Mouse (Mus musculus) brain, embryonic 18.5 days (tissue): Measurements from ENCODE around the gene Tfb1m.

Experiments
- DNase-seq: peaks from one replicate; pipeline ENCODE4 v3.0.0-alpha.2; 2012; ENCODE audit warnings: low read depth, low spot score

Gene Tfb1m

GRCm38 (mm10) chr17:3514316-3514715, 43.3 kb downstream of the Tfb1m start:
- no peak for DNase-seq

DNA sequence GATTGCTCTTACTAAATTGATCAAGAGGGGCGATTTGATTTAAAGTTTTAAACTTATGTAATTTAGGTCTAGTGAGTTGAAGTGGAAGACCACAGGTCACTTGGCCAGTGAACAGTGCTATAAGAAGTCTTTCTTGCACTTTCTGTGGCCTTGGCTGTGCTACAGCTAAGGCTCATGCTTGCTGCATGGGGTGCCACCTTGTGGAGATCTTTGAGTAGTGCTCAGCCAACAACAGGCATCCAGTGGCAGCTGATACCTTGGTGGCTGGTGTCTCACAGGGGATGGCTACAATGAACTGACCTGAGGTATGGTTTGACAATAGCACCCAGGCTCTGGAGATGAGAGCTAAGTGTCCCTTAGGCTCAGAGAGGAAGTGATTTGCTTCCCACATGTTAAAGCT, 47.7 kb downstream of the Tfb1m start:
- DNase-seq = peak; percentile 34

DNA sequence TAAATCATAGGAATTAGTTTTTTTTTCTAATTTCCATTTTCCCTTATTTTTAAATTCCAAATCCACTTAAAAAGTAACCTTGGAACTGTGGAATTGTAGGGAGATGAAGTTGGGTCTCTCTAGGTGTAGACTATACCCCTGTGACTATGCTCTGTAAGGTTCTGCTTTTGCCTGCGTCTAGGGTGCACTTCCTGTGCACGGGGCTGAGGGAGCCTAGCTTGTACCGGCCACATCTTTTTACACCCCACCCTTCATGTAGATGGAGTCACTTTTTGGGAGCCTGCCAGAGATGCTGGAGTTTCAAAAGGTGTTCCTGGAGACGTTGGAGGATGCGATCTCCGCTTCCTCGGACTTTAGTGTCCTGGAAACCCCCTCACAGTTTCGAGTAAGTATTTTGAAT, 51.1 kb downstream of the Tfb1m start:
- DNase-seq = no peak

DNA sequence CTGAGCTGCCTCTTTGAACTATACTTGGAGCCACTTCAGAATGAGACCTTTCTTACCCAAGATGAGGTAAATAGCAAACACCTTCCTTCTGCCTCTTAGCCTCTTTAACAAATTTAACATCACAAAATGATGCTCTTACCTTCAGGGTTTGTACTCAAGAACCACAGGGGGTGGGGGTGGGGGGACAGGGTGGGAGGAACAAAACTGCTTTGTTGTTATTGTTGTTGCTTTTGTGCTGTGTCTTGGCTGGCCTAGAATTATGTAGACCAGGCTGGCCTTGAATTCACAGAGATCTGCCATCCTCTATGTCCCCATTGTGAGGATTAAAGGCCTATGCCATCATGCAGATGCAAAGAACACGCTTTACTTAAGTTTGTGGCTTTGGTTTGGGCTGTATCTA, 51.9 kb downstream of the Tfb1m start:
- no peak for DNase-seq

DNA sequence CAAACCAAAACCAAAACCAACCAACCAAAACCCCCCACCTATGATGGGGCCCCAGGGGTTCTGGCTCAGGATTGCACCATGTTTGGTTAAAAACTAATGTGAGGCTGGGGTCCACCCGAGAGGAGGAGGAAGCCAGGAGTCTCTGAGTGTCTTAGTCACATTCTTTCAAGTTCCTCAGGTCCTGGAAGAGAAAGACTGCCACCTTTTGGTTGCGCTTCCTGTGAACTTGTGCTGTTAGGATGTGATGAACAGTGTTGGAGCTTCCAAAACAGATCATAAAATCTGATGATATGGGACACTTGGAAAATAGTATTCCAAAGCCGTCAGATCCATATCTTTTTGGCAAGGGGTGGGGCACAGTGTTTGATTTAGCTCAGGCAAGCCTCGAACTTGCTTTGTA, 56.6 kb downstream of the Tfb1m start:
- no peak for DNase-seq

- DNase-seq = no peak
These were observed 57.5 kb downstream of the Tfb1m start for GRCm38 (mm10) chr17:3500076-3500475.

DNA sequence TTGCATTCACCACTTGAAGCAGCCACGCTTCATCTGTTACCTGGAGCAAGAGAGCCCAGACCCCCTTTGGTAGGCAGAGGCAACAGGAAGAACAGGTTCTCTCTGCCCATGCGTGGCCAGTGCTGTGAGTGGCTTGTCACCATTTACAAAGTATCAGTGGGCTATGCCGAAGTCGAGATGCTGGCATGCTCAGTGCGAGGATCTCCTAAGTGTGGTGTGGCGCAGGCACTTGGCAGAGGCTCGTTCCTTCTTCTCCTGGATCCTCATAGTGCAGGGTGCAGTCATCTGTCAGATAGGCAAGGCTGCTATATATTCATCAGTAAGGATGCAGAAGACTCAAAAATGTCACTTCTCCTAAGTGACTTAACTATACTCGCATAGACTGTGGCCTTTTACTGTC, 58.1 kb downstream of the Tfb1m start:
- no peak for DNase-seq

DNA sequence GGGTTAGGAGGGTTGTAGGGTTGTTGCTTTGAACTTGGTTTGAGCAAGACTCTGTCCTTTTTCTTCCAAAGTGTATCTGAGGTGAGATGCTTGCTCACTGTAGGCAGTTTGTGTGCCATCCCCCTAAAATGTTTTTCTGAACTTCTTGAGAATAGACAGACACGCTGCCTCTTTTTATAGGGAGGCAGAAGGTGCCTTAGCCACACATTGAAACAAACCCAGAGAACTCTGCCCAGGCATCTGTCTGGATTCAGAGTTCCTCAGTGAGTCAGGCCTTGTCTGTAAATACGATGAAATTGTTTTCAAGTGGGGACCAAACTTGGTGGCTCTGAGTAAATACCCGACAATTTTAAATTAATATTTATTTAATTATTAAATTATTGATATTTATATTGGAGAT, 59.0 kb downstream of the Tfb1m start:
- no peak for DNase-seq

- no peak for DNase-seq
These were observed 59.5 kb downstream of the Tfb1m start for GRCm38 (mm10) chr17:3498086-3498485.

DNA sequence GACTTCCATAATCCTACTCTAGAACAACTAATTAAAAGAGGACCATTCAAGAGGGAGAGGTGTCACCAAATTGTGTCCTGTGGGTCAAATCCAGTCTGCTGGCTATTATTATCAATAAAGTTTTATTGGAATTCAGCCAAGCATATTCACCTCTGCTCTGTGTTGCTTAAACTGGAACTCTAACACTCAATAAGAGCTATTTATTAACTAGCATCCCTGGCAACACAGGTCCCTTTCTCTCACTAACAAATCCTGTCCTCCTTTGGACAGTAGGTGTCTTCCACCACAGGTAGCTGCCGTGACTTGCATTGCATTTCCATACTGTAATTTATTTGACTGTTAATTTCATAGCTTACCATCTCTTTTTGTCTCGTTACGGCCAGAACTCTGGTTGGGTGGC, 61.5 kb downstream of the Tfb1m start:
- DNase-seq = no peak

DNA sequence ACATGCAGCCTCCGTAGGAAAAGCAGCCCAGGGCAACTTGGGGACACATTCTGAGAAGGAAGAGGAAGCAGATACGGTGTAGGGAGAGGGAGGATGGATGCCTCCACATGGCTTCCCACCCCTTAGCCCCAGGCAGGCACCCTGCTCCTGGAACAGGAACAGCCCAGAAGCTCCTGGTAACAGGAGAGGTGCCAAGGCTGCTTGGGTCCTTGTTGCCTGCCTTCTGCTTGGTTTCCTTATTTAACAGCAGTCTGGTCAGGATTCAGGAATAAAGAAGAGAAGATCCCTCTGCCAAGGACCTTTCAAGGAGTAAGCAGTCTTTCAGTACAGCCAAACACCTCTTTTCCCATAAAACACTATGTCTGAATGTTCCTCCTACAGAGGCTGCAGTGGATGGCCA, 62.0 kb downstream of the Tfb1m start:
- DNase-seq = no peak

DNA sequence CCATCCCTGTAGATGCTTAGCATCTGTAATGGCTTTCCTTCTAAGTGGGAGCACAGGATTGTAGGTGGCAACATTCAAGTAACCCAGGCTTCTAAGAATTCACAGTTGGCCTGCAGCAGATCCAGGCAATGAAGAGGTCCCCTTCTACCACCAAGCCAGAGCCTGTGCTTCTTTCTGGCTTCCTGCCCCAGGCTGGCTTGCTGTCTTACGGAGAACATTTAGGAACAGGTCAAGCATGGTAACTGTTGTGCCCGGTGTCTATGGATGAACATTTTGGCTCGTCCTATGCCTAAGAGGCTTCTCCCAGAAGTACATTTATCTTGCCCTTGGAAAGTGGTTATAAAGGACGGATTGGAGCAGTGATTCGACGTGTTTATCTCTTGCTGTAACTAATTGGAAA, 65.9 kb downstream of the Tfb1m start:
- DNase-seq = no peak

DNA sequence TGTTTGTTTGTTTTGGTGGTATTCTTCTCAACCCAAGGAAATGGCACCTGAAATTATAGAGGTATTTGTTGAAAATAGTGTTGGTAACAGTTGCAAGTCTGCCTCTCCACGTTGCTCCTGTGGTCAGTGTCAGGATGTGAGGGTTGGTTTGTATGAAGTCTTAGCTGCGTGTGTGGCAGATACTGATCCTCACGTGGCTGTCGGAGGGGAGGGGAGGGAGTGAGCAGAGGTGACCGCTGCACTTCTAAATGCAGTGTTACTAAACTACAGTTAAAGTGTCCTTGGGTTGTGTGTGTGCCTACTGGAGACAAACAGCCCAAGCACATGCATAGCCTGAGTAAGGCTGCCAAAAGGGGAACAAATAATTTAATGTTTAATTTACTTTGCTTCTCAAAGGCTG, 66.5 kb downstream of the Tfb1m start:
- DNase-seq = no peak

DNA sequence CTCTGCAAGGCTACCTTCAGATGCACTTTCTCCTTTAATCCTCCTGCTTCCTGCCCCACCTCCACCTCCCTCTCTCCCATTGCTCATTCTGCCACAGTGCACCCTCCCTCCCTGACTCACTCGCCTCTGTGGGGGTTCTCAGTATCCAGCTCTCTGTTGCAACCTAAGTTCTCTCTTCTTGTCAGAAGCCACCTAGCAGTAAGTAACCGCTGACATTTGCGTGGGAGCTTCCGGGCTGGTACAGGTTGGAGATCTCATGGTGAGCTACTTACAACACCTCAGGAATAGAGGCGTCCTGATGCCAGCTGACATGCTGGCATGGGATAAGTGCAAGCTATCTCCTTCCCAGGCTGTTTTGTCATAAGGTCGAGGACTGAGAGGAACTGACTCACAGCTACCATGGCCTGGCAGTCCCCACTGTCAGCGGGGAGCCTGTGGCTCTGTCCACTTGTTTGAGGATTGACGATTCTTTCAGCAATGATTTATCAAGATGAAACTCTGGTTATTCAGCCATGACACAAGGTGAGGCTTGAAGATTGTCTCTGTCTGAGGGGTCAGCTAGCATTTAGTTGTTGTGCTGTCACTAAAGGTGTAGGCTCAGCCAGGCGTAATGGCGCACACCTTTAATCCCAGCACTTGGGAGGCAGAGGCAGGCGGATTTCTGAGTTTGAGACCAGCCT, 67.2 kb downstream of the Tfb1m start:
- DNase-seq = no peak

- no peak for DNase-seq
These were observed 69.6 kb downstream of the Tfb1m start for GRCm38 (mm10) chr17:3487721-3488601.

DNA sequence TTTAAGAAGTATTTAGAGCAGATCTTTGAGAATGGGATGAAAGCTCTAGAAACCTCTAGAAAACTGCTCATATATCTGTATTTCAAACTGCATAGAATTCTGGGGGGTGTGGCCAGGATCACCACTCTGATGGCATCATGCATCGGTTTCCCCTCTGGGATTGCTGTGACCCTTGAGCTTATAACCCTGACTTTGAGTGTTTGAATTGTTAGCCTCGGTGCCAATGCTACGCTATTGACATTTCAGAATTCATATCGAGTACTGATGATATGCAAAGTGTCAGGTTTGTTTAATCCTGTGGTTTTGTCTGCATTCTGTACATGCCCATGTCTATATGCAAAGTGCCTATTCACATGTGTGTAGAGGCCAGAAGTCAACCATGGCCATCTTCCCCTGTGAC, 70.4 kb downstream of the Tfb1m start:
- no peak for DNase-seq

DNA sequence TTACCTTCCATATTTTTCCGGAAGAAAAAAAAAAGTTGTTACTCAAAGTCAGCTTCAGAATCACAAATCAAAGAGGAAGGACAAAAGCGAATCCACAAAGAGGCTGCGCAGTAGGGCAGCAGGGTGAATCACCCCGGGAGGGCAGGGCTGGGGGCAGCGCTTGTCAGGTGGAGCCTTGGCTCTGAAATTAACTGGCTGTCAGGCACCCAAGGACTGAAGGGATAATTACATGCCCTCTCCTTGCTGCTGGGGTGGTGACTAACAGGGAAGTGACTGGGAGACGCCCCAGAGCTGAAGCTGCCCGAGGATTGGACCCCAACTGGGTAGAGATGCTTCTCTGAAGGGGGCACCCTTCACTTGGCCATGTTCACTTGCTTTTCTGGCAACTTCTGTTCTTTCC, 71.7 kb downstream of the Tfb1m start:
- DNase-seq = no peak

DNA sequence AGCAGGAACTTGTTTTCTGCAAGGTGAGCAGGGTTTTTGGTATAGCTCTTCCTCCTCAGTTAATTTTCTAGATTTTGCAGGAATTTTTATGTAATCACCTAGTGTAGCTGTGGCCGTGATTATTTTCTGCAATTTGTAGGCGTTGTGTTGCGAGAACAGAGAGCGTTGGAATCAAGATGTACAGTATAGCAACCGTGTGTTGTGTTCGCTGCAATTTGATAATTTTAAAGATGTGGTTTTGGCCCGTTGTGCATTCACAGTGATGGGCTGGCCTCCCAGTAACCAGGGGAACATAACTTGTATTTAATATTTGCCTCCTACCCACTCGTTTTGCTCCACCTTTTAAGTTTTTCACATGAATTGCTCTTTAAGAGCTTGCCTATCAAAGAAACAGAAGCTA, 74.5 kb downstream of the Tfb1m start:
- DNase-seq = no peak

GRCm38 (mm10) chr17:3481576-3482575, 75.7 kb downstream of the Tfb1m start:
- peak; percentile 34 for DNase-seq

DNA sequence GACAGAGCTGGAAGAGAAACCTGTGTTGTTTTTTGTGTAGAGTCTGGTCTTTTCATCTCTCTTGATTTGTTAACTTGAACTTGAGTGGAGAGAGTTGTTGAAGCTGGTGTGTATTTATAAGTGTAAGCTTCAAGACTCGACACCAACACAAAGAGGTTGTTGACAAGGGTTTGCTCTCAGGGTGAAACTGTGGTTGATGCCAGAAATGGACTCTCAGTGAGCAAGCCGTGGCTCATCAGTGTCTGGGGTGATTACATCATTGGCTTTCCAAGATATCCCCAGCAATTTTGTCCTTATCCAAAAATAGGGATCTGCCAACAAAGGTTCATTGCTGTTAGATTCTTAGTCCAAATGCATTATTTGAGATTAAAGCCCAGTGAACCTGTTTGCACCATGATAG, 81.0 kb downstream of the Tfb1m start:
- DNase-seq = no peak

DNA sequence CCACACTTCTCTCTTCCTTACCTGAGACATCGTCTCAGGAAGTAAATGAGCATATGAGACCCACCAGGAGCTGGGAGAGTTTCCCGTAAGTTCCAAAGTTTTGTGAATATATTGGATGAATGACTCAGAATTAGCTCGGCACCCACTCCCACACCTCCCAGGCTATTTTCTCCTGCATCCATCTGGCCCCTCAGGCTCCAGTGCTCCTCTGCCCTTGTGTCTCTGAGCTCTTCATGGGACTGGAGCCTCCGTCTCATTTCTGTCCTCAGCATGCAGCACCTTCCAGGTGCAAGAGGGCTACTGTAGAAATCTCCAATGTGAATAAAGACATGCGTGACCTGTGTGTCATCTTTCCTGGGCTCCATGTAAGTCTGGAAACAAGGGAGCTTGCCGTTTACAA, 85.6 kb downstream of the Tfb1m start:
- DNase-seq = no peak
